8 mouse cellular contexts compared by ENCODE assay signal in genomic region chr2:118913551-118914276, GRCm38 (mm10). TPM values are rescaled to one million over a fixed set of nuclear protein-coding genes. Genes with fewer than 3 reads are reported as not detected.
A peak's percentile ranks its signal among the peaks of the same experiment; 100 is the strongest.
DNase-seq lines count a peak whose midpoint lies in the region; ATAC-seq and TF ChIP-seq lines count a peak whose summit lies in the region.

No protein-coding gene starts in this region.

- peak; percentile 30; the same call in 1 of the 2 replicates for ATAC-seq in forebrain, embryonic 14.5 days
- ATAC-seq in limb, embryonic 13.5 days (ENCODE audit: low FRiP score, low read depth): no peak
- no peak for ATAC-seq in activated CD4-positive, CD25-positive, alpha-beta regulatory T cell, adult 4 months

- H3K9ac ChIP-seq in forebrain, embryonic 14.5 days (ENCODE audit: low read length): no peak overlapping the region
- H3K9ac ChIP-seq in limb, embryonic 13.5 days: 0 out of 2 replicates have a peak overlapping the region, but pooled peaks have one; percentile 1

- TF ChIP-seq POLR2A in brain, embryonic 14.5 days (IDR thresholded peaks at IDR 0.05; ENCODE audit: borderline replicate concordance, extremely low read depth, insufficient read depth, insufficient read length, poor library complexity, severe bottlenecking): no peak

- H3K27me3 ChIP-seq in heart, embryonic 10.5 days (ENCODE audit: insufficient read depth, poor library complexity, severe bottlenecking): 0 out of 2 replicates have a peak, but pooled peaks cover 7% of the 10 kb centered on the region
- no peaks in the 10 kb centered on the region for H3K27me3 ChIP-seq in forebrain, embryonic 14.5 days (replicated peaks; ENCODE audit: control insufficient read depth, insufficient read depth, low read length)
- H3K27me3 ChIP-seq in limb, embryonic 13.5 days: no peaks in the 10 kb centered on the region

- H3K9me3 ChIP-seq in heart, embryonic 10.5 days: no peaks in the 10 kb centered on the region
- H3K9me3 ChIP-seq in forebrain, embryonic 14.5 days (replicated peaks; ENCODE audit: control insufficient read depth, low read length): no peaks in the 10 kb centered on the region
- H3K9me3 ChIP-seq in limb, embryonic 13.5 days: no peaks in the 10 kb centered on the region

- no peak for DNase-seq in heart, embryonic 10.5 days (ENCODE audit: low spot score)
- no peak for DNase-seq in heart, postnatal 36 days
- peak; percentile 56 for DNase-seq in brain, embryonic 14.5 days (ENCODE audit: low read depth)
- peak; percentile 33 for DNase-seq in forebrain, embryonic 14.5 days (ENCODE audit: low spot score)
- DNase-seq in spleen, postnatal 10 days (ENCODE audit: low spot score in 2 of 2): no peak
- no peak for DNase-seq in gastrocnemius, adult 18-20 months (ENCODE audit: low spot score)

- H3K4me1 ChIP-seq in heart, embryonic 10.5 days: peaks cover 55% of the 10 kb centered on the region
- peaks cover 23% of the 10 kb centered on the region for H3K4me1 ChIP-seq in forebrain, embryonic 14.5 days (ENCODE audit: control insufficient read depth, insufficient read depth, low read length)
- H3K4me1 ChIP-seq in limb, embryonic 13.5 days: peaks cover 36% of the 10 kb centered on the region

- 0 out of 2 replicates have a peak overlapping the region, but pooled peaks have one; percentile 4 for H3K4me3 ChIP-seq in heart, embryonic 10.5 days
- H3K4me3 ChIP-seq in forebrain, embryonic 14.5 days (ENCODE audit: low read depth, low read length): no peak overlapping the region
- H3K4me3 ChIP-seq in limb, embryonic 13.5 days: no peak overlapping the region

- peak overlapping the region; percentile 37; the same call in 1 of the 2 replicates for H3K27ac ChIP-seq in heart, embryonic 10.5 days
- H3K27ac ChIP-seq in forebrain, embryonic 14.5 days (ENCODE audit: low read depth, low read length): 0 out of 2 replicates have a peak overlapping the region, but pooled peaks have one; percentile 7
- H3K27ac ChIP-seq in limb, embryonic 13.5 days: no peak overlapping the region

- intact Hi-C loops in heart, postnatal 36 days (cut with DNase I): no loop called here

- 57% methylated on average over 11 of the region's 11 CpGs for WGBS in heart, embryonic 10.5 days
- 55% methylated on average over 11 of the region's 11 CpGs for WGBS in forebrain, embryonic 14.5 days
- WGBS in limb, embryonic 13.5 days: 54% methylated on average over 11 of the region's 11 CpGs

- no peak for TF ChIP-seq CTCF in brain, embryonic 14.5 days (IDR thresholded peaks at IDR 0.05; ENCODE audit: borderline replicate concordance, extremely low read depth, insufficient read depth, insufficient read length)

- H3K36me3 ChIP-seq in heart, embryonic 10.5 days: peaks cover 23% of the 10 kb centered on the region
- H3K36me3 ChIP-seq in forebrain, embryonic 14.5 days (ENCODE audit: control insufficient read depth, insufficient read depth, low read length): peaks cover 13% of the 10 kb centered on the region
- H3K36me3 ChIP-seq in limb, embryonic 13.5 days: peaks cover 7% of the 10 kb centered on the region

- H3K4me2 ChIP-seq in forebrain, embryonic 14.5 days (ENCODE audit: low read length): peak overlapping the region; percentile 8; the same call in 1 of the 2 replicates
- no peak overlapping the region for H3K4me2 ChIP-seq in limb, embryonic 13.5 days (replicated peaks)

RNA-seq across cellular contexts. Expression of gene Chst14, which starts 12.6 kb away (rescaled TPM):
- 18.8 and 20.1 TPM in 2 replicates for polyA plus RNA-seq in heart, embryonic 10.5 days (2016; fragmentation: Nextera tagmentation; extraction: Ambion mirVana)
- 1 to 10 TPM; 9.1 to 9.3 TPM for total RNA-seq in heart, postnatal 36 days (2021)
- 8.4 and 10.7 TPM in 2 replicates for polyA plus RNA-seq in brain, embryonic 14.5 days (2012; rRNA removed)
- polyA plus RNA-seq in forebrain, embryonic 14.5 days (2014; fragmentation: Nextera tagmentation; extraction: Ambion mirVana): 7.1 and 7.4 TPM in 2 replicates
- 51.2 and 51.9 TPM in 2 replicates for polyA plus RNA-seq in limb, embryonic 13.5 days (2015; fragmentation: Nextera tagmentation; extraction: Ambion mirVana)
- total RNA-seq in gastrocnemius, adult 18-20 months (2021): 1 to 10 TPM; 1.7 to 2.3 TPM
- 1 to 10 TPM; 1.3 to 1.5 TPM for polyA plus RNA-seq in activated CD4-positive, CD25-positive, alpha-beta regulatory T cell, adult 4 months (2017; shearing (Covaris generic))

RNA-seq across cellular contexts. Expression of gene Bahd1, which starts 13.5 kb away (rescaled TPM):
- 3.3 and 4.4 TPM in 2 replicates for polyA plus RNA-seq in heart, embryonic 10.5 days (2016; fragmentation: Nextera tagmentation; extraction: Ambion mirVana)
- 10 to 100 TPM; 18.6 TPM for total RNA-seq in heart, postnatal 36 days (2021)
- polyA plus RNA-seq in brain, embryonic 14.5 days (2012; rRNA removed): 21.8 and 25.7 TPM in 2 replicates
- 2.0 and 2.1 TPM in 2 replicates for polyA plus RNA-seq in forebrain, embryonic 14.5 days (2014; fragmentation: Nextera tagmentation; extraction: Ambion mirVana)
- 3.7 and 3.8 TPM in 2 replicates for polyA plus RNA-seq in limb, embryonic 13.5 days (2015; fragmentation: Nextera tagmentation; extraction: Ambion mirVana)
- total RNA-seq in gastrocnemius, adult 18-20 months (2021): 1 to 10 TPM; 4.5 to 6.0 TPM
- polyA plus RNA-seq in activated CD4-positive, CD25-positive, alpha-beta regulatory T cell, adult 4 months (2017; shearing (Covaris generic)): 1 to 10 TPM; 3.6 TPM

RNA-seq across cellular contexts. Expression of gene Ivd, which starts 52.0 kb away (rescaled TPM):
- 67.2 and 82.4 TPM in 2 replicates for polyA plus RNA-seq in heart, embryonic 10.5 days (2016; fragmentation: Nextera tagmentation; extraction: Ambion mirVana)
- 100 to 1,000 TPM; 340 to 367 TPM for total RNA-seq in heart, postnatal 36 days (2021)
- 57.5 and 60.2 TPM in 2 replicates for polyA plus RNA-seq in brain, embryonic 14.5 days (2012; rRNA removed)
- polyA plus RNA-seq in forebrain, embryonic 14.5 days (2014; fragmentation: Nextera tagmentation; extraction: Ambion mirVana): 39.6 and 45.1 TPM in 2 replicates
- 82.6 and 95.3 TPM in 2 replicates for polyA plus RNA-seq in limb, embryonic 13.5 days (2015; fragmentation: Nextera tagmentation; extraction: Ambion mirVana)
- 100 to 1,000 TPM; 122 to 164 TPM for total RNA-seq in gastrocnemius, adult 18-20 months (2021)
- 10 to 100 TPM; 37.3 to 58.1 TPM for polyA plus RNA-seq in activated CD4-positive, CD25-positive, alpha-beta regulatory T cell, adult 4 months (2017; shearing (Covaris generic))

Comparison
In these comparisons a context has a peak if more than half of its experiments do, and no peak if none do; other contexts are left out.
1. DNase-seq: peak in brain, embryonic 14.5 days (single experiment) and forebrain, embryonic 14.5 days (single experiment); none in heart, embryonic 10.5 days (single experiment), heart, postnatal 36 days (0 of 2), spleen, postnatal 10 days (0 of 2) and gastrocnemius, adult 18-20 months (single experiment).